Mouse (Mus musculus): ENCODE data around the gene Higd1a. TPM values are rescaled to one million over a fixed set of nuclear protein-coding genes. Genes with fewer than 3 reads are reported as not detected.
A peak's percentile ranks its signal among the peaks of the same experiment; 100 is the strongest.

The Higd1a gene
- polyA plus RNA-seq (2014; fragmentation: Nextera tagmentation; extraction: Ambion mirVana), result 135 and 165 TPM in 2 replicates

DNA sequence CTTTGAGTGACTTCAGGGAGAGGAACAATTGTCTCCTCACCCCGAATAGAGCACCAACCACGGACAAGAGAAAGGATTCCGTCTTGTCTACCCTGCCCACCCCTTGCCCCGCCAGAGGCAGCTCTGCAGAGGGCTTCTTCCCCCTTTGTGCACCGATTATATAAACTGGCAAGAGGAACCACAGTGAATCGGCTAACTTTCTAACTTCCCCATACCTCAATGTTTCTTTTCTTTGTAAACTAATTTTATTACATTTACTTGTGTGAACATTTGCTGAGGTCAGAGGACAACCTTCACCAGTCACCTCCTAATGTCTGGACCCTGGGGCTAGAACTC lies at the start of gene Higd1a:
Gene Higd1a (minus strand): TSS at position 210 of the 336 bp plus-strand sequence.
- DNase-seq (no peak), ATAC-seq (ENCODE audit: low FRiP score, low TSS enrichment) (no peak)
- peak within 1 kb of the TSS; percentile 93 for H3K4me2 ChIP-seq (ENCODE audit: low read length)
- peaks cover 2% of the 10 kb centered on the region; the same call in 1 of the 2 replicates for H3K4me1 ChIP-seq (ENCODE audit: control insufficient read depth, insufficient read depth, low read length)
- no peaks in the 10 kb centered on the region for H3K27me3 ChIP-seq (ENCODE audit: control insufficient read depth, insufficient read depth, low read length)
- H3K9me3 ChIP-seq (ENCODE audit: control insufficient read depth, low read length), result no peaks in the 10 kb centered on the region
- H3K4me3 ChIP-seq (replicated peaks; ENCODE audit: low read depth, low read length), result peak within 1 kb of the TSS; percentile 86
- no peaks in the 10 kb centered on the region for H3K36me3 ChIP-seq (ENCODE audit: control insufficient read depth, insufficient read depth, low read length)
- 8% methylated on average over 6 of the region's 6 CpGs for WGBS
- peak within 1 kb of the TSS; percentile 81 for H3K9ac ChIP-seq (replicated peaks; ENCODE audit: low read length)
- H3K27ac ChIP-seq (replicated peaks; ENCODE audit: low read depth, low read length), result peak within 1 kb of the TSS; percentile 93

DNA sequence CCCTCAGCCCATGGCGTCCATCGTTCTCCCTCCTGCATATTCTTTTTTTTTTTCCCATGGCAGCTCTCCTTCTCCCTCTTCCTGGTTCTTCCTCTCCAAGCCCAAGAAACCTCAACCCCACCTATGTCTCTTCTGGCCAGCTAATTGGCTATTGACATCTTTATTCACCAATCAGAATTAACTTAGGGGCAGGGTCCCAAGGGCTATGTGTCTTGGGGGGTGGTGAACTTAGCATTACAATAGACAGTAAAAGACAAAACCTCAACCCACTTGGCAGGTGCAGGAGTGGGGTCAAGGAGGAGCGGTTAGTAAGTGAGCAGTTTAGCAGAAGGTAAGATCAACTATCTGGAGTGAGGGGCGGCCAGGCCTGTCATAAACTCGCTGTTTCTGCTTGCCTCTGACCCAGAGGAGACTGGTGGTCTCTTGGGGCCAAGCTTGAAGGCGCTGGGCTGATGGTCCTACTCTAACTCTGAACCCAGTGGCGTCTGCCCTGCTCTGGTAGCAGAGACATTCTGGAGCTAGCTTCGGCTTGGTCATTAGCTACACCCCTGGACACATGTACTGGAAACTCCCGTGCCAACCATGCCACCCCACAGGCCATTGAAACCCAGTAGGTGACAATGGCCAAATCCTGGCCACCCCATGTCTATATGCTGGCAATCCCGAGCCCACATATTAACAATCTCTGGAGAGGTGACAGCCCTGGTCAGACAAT lies 49.4 kb upstream of the Higd1a start:
- Histone ChIP-seq H3K4me2 (ENCODE audit: low read length) (no peak overlapping the region), H3K4me3 (replicated peaks; ENCODE audit: low read depth, low read length) (no peak overlapping the region), H3K9ac (replicated peaks; ENCODE audit: low read length) (no peak overlapping the region), H3K4me1 (ENCODE audit: control insufficient read depth, insufficient read depth, low read length) (no peaks in the 10 kb centered on the region), H3K27ac (replicated peaks; ENCODE audit: low read depth, low read length) (no peak overlapping the region), H3K36me3 (ENCODE audit: control insufficient read depth, insufficient read depth, low read length) (no peaks in the 10 kb centered on the region), H3K27me3 (ENCODE audit: control insufficient read depth, insufficient read depth, low read length) (no peaks in the 10 kb centered on the region), H3K9me3 (ENCODE audit: control insufficient read depth, low read length) (no peaks in the 10 kb centered on the region)
- 74% methylated on average over 10 of the region's 10 CpGs for WGBS
- ATAC-seq (ENCODE audit: low FRiP score, low TSS enrichment), result no peak
- no peak for DNase-seq

DNA sequence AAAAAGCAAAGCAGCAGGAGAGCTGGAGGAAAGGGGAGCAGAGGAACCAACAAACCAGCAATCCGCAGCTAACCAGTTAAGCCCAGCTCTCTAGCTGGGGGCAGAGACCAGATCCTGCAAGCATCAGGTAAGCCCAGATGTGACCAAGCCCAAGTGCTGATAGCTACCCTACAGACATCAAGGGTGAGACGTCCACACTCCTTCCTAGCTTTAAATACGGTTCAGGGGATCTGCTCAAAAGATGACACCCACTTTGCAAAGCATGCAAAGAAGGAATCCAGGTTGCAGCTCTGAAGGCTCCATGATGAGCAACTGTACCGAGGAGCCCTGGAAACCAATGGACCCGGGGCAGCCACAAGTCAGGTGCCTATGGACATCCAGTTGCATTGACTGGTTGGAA lies 48.3 kb upstream of the Higd1a start:
- Histone ChIP-seq H3K36me3 (ENCODE audit: control insufficient read depth, insufficient read depth, low read length) (no peaks in the 10 kb centered on the region), H3K4me1 (ENCODE audit: control insufficient read depth, insufficient read depth, low read length) (no peaks in the 10 kb centered on the region), H3K4me2 (ENCODE audit: low read length) (no peak overlapping the region), H3K4me3 (replicated peaks; ENCODE audit: low read depth, low read length) (no peak overlapping the region), H3K27ac (replicated peaks; ENCODE audit: low read depth, low read length) (no peak overlapping the region), H3K9me3 (ENCODE audit: control insufficient read depth, low read length) (no peaks in the 10 kb centered on the region), H3K27me3 (ENCODE audit: control insufficient read depth, insufficient read depth, low read length) (no peaks in the 10 kb centered on the region), H3K9ac (replicated peaks; ENCODE audit: low read length) (no peak overlapping the region)
- 84% methylated on average over 5 of the region's 5 CpGs for WGBS
- ATAC-seq (ENCODE audit: low FRiP score, low TSS enrichment) (no peak), DNase-seq (no peak)

DNA sequence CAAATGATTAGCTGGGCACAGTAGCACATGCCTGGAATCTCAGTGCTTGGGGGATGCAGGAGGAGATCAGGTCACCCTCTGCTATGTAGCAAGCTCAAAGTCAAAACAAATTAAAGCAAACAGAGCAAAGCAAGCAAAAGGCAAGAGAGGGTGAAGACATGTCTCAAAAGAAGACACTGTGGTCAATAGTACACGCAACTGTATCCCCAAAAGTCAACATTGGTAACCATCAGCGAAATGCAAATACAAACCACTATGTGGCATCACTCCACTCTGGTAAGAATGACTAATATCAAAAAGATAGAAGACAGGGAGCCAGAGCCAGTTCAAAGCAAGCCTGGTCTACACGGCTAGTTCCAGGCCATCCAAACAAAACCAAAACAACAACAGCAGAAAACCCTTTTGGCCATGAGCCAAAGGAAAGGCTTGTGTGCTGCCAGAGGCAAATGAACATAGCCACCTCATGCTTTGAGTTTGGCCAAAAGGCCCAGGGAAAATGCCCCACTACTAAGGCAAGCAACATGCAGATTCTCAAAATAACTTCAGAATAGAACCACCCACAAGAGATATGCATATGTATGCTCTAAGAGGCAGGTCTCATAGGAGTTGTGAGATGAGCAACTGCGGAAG lies 47.5 kb upstream of the Higd1a start:
- ATAC-seq (ENCODE audit: low FRiP score, low TSS enrichment), result no peak
- peak; percentile 12 for DNase-seq
- 83% methylated on average over 4 of the region's 4 CpGs for WGBS

DNA sequence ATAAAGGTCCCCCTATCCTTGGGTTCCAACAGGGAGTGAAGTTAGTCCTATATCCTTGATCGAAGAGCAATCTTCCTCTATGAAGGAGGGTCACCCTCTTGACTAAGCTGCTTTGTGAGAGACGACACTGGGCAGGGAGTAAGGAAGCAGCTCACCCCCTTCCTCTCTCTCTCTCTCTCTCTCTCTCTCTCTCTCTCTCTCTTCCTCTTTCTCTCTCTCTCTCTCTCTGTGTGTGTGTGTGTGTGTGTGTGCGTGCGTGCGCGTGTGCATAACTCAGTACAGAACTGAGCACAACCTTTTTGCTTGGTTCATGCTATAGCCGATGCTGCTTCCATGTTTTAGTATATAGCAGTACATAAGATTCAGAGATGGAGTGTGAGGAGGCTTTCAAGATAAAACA lies 46.8 kb upstream of the Higd1a start:
- H3K4me1 ChIP-seq (ENCODE audit: control insufficient read depth, insufficient read depth, low read length), result no peaks in the 10 kb centered on the region
- no peaks in the 10 kb centered on the region for H3K9me3 ChIP-seq (ENCODE audit: control insufficient read depth, low read length)
- DNase-seq, result no peak
- no peak overlapping the region for H3K27ac ChIP-seq (replicated peaks; ENCODE audit: low read depth, low read length)
- H3K27me3 ChIP-seq (ENCODE audit: control insufficient read depth, insufficient read depth, low read length), result no peaks in the 10 kb centered on the region
- no peak overlapping the region for H3K4me3 ChIP-seq (replicated peaks; ENCODE audit: low read depth, low read length)
- H3K9ac ChIP-seq (replicated peaks; ENCODE audit: low read length), result no peak overlapping the region
- H3K36me3 ChIP-seq (ENCODE audit: control insufficient read depth, insufficient read depth, low read length), result no peaks in the 10 kb centered on the region
- no peak for ATAC-seq (ENCODE audit: low FRiP score, low TSS enrichment)
- H3K4me2 ChIP-seq (ENCODE audit: low read length), result no peak overlapping the region
- WGBS, result 92% methylated on average over 7 of the region's 7 CpGs

More for the DNA sequence above, 47.5 kb upstream of the Higd1a start:
- Histone ChIP-seq H3K9ac (replicated peaks; ENCODE audit: low read length) (no peak overlapping the region), H3K4me1 (ENCODE audit: control insufficient read depth, insufficient read depth, low read length) (no peaks in the 10 kb centered on the region), H3K9me3 (ENCODE audit: control insufficient read depth, low read length) (no peaks in the 10 kb centered on the region), H3K36me3 (ENCODE audit: control insufficient read depth, insufficient read depth, low read length) (no peaks in the 10 kb centered on the region), H3K4me2 (ENCODE audit: low read length) (no peak overlapping the region), H3K27ac (replicated peaks; ENCODE audit: low read depth, low read length) (no peak overlapping the region), H3K27me3 (ENCODE audit: control insufficient read depth, insufficient read depth, low read length) (no peaks in the 10 kb centered on the region), H3K4me3 (replicated peaks; ENCODE audit: low read depth, low read length) (no peak overlapping the region)

DNA sequence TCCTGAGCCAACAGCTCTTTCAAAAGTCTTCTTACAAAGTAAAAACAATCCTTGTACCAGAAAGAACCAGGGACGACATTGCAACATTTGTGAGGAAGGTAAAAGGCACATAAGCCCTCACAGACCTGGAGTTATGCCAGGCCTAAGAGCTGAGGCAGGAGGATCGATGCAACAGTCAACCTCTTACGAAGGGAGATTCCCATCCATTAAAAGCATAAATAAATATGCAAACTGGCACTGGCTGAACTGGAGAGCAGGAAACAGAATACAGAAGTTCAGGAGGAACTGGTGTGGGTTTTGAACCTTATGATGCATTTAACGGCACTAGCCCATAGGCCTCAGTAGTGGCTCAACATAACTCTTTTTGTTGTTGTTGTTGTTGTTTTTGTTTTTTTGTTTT lies 46.2 kb upstream of the Higd1a start:
- ATAC-seq (ENCODE audit: low FRiP score, low TSS enrichment), result no peak
- DNase-seq, result no peak
- Histone ChIP-seq H3K27me3 (ENCODE audit: control insufficient read depth, insufficient read depth, low read length) (no peaks in the 10 kb centered on the region), H3K36me3 (ENCODE audit: control insufficient read depth, insufficient read depth, low read length) (no peaks in the 10 kb centered on the region), H3K4me2 (ENCODE audit: low read length) (no peak overlapping the region), H3K27ac (replicated peaks; ENCODE audit: low read depth, low read length) (no peak overlapping the region), H3K4me1 (ENCODE audit: control insufficient read depth, insufficient read depth, low read length) (no peaks in the 10 kb centered on the region), H3K4me3 (replicated peaks; ENCODE audit: low read depth, low read length) (no peak overlapping the region), H3K9ac (replicated peaks; ENCODE audit: low read length) (no peak overlapping the region), H3K9me3 (ENCODE audit: control insufficient read depth, low read length) (no peaks in the 10 kb centered on the region)
- 93% methylated on average over 4 of the region's 4 CpGs for WGBS

DNA sequence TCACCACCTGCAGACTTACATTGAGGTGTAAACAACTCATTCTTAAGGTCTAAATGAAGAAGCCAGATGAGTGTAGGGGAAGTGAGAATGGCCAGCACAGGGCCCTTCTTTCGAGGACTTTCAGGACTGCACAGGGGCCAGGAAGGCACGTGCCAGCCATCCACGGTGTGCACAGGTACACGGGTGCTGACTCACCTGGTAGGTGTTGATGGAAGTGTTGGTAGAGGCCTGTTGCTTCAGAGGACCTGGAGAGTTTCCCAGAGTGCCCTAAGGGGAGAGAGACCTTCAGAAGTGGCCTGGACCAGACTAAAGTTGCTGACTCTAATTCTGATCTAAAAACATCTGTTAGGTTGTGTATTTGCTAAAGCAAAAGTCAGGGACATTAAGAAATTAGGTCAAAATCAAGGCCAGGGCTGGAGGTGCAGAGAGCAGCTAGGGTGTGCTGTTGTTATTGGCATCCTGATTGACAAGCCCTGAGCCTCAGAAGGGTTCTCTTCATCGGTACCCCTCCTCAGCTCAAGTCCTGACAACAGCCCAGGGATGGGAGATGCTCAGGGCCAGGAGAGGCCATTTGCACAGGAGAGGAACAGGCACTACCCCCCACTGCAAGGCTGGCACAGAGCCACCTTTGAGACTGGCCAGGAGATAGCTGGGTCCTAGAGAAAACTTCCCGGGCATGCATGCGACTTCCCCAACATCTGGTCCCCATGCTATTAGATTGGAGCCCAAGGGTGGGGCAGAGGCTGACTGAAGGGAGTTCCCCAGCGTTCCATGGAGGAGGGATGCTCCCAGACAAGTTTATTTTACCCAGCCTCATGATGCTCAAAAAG lies 45.5 kb upstream of the Higd1a start:
- WGBS, result 87% methylated on average over 8 of the region's 8 CpGs

DNA sequence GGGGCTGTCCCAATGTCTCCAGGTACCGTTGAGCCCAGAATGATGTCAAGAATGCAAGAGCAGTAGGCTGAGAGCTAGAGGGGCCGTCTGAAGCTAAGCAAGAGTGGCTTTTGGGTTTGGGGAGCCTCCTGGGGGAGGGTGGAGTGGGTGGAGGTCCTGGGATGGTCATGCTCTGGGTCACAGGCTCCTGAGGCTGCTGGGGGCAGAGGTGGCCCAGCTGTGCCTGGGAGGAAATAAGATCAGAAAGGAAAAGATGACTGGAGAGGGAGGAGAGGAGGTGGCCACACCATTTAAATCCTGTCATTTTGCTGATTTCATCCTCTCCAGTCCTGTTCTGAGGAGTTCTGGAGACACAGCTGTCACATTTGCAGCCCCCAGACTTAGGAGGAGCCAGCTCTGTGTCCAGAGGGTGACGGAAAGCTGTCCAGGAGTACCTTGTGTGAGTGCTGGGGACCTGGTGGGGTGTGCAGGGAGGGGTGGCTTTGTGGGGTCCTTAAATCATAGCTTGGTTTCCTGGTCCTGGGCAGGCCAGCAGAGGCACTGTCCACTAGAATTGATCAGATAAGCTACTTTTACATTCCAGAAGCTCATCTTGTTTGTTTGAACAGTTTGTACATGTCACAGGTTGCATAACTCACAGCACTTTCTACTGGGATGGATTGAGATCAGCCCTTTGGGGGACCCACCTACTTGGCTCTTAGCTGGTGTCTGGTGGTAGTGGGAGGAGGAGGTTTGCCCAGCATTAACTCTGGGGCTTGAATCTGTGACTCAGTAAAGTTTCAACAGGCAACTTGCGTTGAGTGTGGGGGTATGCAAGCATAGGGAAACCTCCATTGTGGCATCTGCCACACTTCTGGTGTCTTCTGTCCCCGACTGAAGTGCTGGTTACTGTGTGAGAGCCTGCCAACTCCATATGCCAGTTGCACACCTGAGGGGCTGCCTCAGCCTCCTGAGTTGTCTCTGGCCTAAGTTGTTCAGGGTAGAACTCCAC lies 43.8 kb upstream of the Higd1a start:
- WGBS, result 77% methylated on average over 5 of the region's 5 CpGs
- Histone ChIP-seq H3K9ac (replicated peaks; ENCODE audit: low read length) (no peak overlapping the region), H3K36me3 (ENCODE audit: control insufficient read depth, insufficient read depth, low read length) (no peaks in the 10 kb centered on the region), H3K4me1 (ENCODE audit: control insufficient read depth, insufficient read depth, low read length) (no peaks in the 10 kb centered on the region), H3K9me3 (ENCODE audit: control insufficient read depth, low read length) (no peaks in the 10 kb centered on the region), H3K27ac (replicated peaks; ENCODE audit: low read depth, low read length) (no peak overlapping the region), H3K4me3 (replicated peaks; ENCODE audit: low read depth, low read length) (no peak overlapping the region), H3K27me3 (ENCODE audit: control insufficient read depth, insufficient read depth, low read length) (no peaks in the 10 kb centered on the region), H3K4me2 (ENCODE audit: low read length) (no peak overlapping the region)
- no peak for ATAC-seq (ENCODE audit: low FRiP score, low TSS enrichment)
- no peak for DNase-seq

More for the DNA sequence above, 45.5 kb upstream of the Higd1a start:
- H3K9ac ChIP-seq (replicated peaks; ENCODE audit: low read length), result no peak overlapping the region
- H3K27ac ChIP-seq (replicated peaks; ENCODE audit: low read depth, low read length), result no peak overlapping the region
- H3K36me3 ChIP-seq (ENCODE audit: control insufficient read depth, insufficient read depth, low read length), result no peaks in the 10 kb centered on the region
- ATAC-seq (ENCODE audit: low FRiP score, low TSS enrichment), result no peak
- no peaks in the 10 kb centered on the region for H3K9me3 ChIP-seq (ENCODE audit: control insufficient read depth, low read length)
- H3K4me1 ChIP-seq (ENCODE audit: control insufficient read depth, insufficient read depth, low read length), result no peaks in the 10 kb centered on the region
- no peak overlapping the region for H3K4me3 ChIP-seq (replicated peaks; ENCODE audit: low read depth, low read length)
- H3K4me2 ChIP-seq (ENCODE audit: low read length), result no peak overlapping the region
- no peaks in the 10 kb centered on the region for H3K27me3 ChIP-seq (ENCODE audit: control insufficient read depth, insufficient read depth, low read length)
- no peak for DNase-seq
